Mouse (Mus musculus) hindbrain, embryonic 11.5 days (tissue): ENCODE measurements at regions not wholly inside any gene's neighbourhood (a gene's known extent, or its start where the extent isn't known, plus 50 kb on each side); places are given as distances from the start of the nearest gene placed in this dataset.

Source experiments
- ATAC-seq: fragments of 200-750 bp; cut with Nextera tagmentation; 2 replicates; pipeline ENCODE4 v1.8.0; 2017; ENCODE audit warnings: mild to moderate bottlenecking, moderate TSS enrichment, moderate library complexity; ENCODE audit not compliant: low FRiP score
- DNase-seq: peaks from one replicate; pipeline ENCODE4 v3.0.0-alpha.2; 2015; ENCODE audit warnings: low spot score
- H3K27ac ChIP-seq: fragments of 300-500 bp; sonication (generic); 2 replicates; pipeline ENCODE4 v1.5.1; 2014; ENCODE audit warnings: mild to moderate bottlenecking, low read depth, low read length
- H3K27me3 ChIP-seq: fragments of 300-500 bp; sonication (generic); 2 replicates; pipeline ENCODE4 v1.6.1; 2014; ENCODE audit warnings: mild to moderate bottlenecking, low read length, moderate library complexity, mixed read lengths; ENCODE audit not compliant: control insufficient read depth, insufficient read depth
- H3K36me3 ChIP-seq: fragments of 300-500 bp; sonication (generic); 2 replicates; pipeline ENCODE4 v1.6.1; 2014; ENCODE audit warnings: mild to moderate bottlenecking, low read length, moderate library complexity, mixed read lengths; ENCODE audit not compliant: control insufficient read depth, insufficient read depth
- H3K4me1 ChIP-seq: fragments of 300-500 bp; sonication (generic); replicated peaks from 2 replicates; pipeline ENCODE4 v1.6.1; 2014; ENCODE audit warnings: low read length, mixed read lengths; ENCODE audit not compliant: control insufficient read depth, insufficient read depth
- H3K4me2 ChIP-seq: fragments of 300-500 bp; sonication (generic); replicated peaks from 2 replicates; pipeline ENCODE4 v1.6.1; 2014; ENCODE audit warnings: mild to moderate bottlenecking, low read depth, low read length
- H3K4me3 ChIP-seq: fragments of 300-500 bp; sonication (generic); 2 replicates; pipeline ENCODE4 v1.5.1; 2014; ENCODE audit warnings: low read depth, low read length
- H3K9ac ChIP-seq: fragments of 300-500 bp; sonication (generic); 2 replicates; pipeline ENCODE4 v1.6.1; 2014; ENCODE audit warnings: low read depth, low read length
- H3K9me3 ChIP-seq: fragments of 300-500 bp; sonication (generic); 2 replicates; pipeline ENCODE4 v1.6.1; 2016; ENCODE audit warnings: low read length; ENCODE audit not compliant: control insufficient read depth
- WGBS: fragments of 180-500 bp; shearing (Covaris S2); extraction: QIAGEN DNeasy Blood & Tissue Kit; methylation state at CpG from one replicate; pipeline ENCODE4 v1.1.7; 2014; 5-methylcytosine and 5-hydroxymethylcytosine counted together

DNA sequence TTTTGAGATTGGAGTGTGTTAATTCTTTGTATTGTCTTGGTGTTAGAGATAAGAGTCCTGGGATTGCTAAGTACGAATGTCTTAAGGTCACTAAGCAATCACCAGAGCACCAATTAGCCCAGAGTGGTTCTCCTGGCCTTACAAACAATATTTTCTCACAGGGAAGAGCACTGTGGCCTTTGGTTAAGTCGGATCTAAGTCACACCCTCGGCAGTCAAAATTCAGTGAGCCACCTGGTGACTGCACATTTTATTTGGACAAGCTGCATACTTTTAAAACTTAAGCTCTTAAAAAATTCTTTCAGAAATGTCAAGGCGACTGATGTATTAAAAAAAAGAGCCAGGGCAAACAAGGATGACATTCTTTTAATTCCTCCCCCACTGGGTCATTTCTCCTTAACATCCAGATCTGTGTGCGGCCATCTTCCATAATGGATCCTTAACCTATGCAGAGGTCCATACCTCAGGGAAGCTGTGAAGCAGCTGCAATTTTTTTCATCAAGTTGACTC lies 60.9 kb upstream of the Foxa2 start:
- Histone ChIP-seq H3K9ac (no peak overlapping the region), H3K9me3 (no peaks in the 10 kb centered on the region), H3K27ac (no peak overlapping the region), H3K4me3 (no peak overlapping the region), H3K36me3 (no peaks in the 10 kb centered on the region), H3K4me2 (no peak overlapping the region), H3K27me3 (no peaks in the 10 kb centered on the region), H3K4me1 (no peaks in the 10 kb centered on the region)
- WGBS = 72% methylated on average over 5 of the region's 5 CpGs
- no peak for DNase-seq
- no peak for ATAC-seq

DNA sequence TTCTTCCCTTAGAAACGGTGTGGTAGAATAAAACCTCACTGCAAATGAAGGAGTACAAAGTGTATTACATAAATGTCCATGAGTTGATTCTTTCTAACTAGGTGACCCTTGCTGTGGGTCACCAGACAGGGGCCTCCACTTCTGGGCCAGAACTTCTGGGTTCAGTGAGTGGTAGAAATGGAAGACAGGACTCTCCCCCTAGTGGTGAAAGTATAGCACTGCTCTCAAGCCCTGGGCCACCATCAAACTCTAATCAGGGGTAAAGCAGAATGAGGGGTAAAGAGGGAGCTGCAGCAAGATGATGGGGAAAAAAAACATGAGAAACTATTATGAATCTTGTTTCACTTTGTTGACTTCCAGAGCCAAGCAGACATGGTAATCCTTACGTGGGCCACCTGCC lies 63.4 kb upstream of the Foxa2 start:
- Histone ChIP-seq H3K9ac (no peak overlapping the region), H3K4me1 (no peaks in the 10 kb centered on the region), H3K27me3 (no peaks in the 10 kb centered on the region), H3K4me3 (no peak overlapping the region), H3K27ac (no peak overlapping the region), H3K4me2 (no peak overlapping the region), H3K36me3 (no peaks in the 10 kb centered on the region), H3K9me3 (no peaks in the 10 kb centered on the region)
- ATAC-seq (no peak), DNase-seq (peak; percentile 18)
- 53% methylated on average over 2 of the region's 2 CpGs for WGBS

DNA sequence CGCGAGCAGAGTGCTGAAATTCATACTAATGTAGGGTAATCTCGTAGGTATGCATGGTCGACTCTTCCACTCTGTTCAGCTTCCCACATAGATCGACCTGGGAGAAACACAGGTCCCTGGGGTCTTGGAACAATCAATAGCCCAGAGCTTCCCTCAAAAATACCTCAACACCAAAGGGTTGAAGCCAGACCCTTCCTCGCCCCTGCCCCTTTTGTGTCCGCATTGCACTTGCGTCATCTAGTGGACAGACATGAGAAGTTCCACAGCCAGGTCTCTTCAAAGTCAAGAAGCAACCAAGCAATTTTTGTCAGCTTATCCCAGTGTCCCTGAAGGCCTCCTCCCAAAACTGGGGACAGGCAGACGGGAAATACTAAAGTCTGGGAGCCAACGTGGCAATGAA lies 65.1 kb upstream of the Foxa2 start:
- no peaks in the 10 kb centered on the region for H3K27me3 ChIP-seq
- DNase-seq (peak; percentile 65), ATAC-seq (peak; percentile 42; the same call in 1 of the 2 replicates)
- no peak overlapping the region for H3K4me2 ChIP-seq
- H3K27ac ChIP-seq = no peak overlapping the region
- H3K9ac ChIP-seq = no peak overlapping the region
- H3K36me3 ChIP-seq = no peaks in the 10 kb centered on the region
- no peaks in the 10 kb centered on the region for H3K9me3 ChIP-seq
- no peak overlapping the region for H3K4me3 ChIP-seq
- no peaks in the 10 kb centered on the region for H3K4me1 ChIP-seq
- 26% methylated on average over 10 of the region's 10 CpGs for WGBS

- no peaks in the 10 kb centered on the region for H3K4me1 ChIP-seq
- H3K27ac ChIP-seq = no peak overlapping the region
- H3K4me3 ChIP-seq = no peak overlapping the region
- DNase-seq (no peak), ATAC-seq (no peak)
- H3K9ac ChIP-seq = no peak overlapping the region
- 60% methylated on average over 2 of the region's 2 CpGs for WGBS
- H3K27me3 ChIP-seq = no peaks in the 10 kb centered on the region
- H3K9me3 ChIP-seq = no peaks in the 10 kb centered on the region
- no peak overlapping the region for H3K4me2 ChIP-seq
- no peaks in the 10 kb centered on the region for H3K36me3 ChIP-seq
Measured at GRCm38 (mm10) chr2:148113184-148113583, 66.4 kb upstream of the Foxa2 start.

GRCm38 (mm10) chr2:148114600-148114999 lies 67.8 kb upstream of the Foxa2 start:
- H3K36me3 ChIP-seq = no peaks in the 10 kb centered on the region
- no peak overlapping the region for H3K27ac ChIP-seq
- DNase-seq (peak; percentile 39), ATAC-seq (peak; percentile 88)
- H3K27me3 ChIP-seq = no peaks in the 10 kb centered on the region
- 30% methylated on average over 4 of the region's 4 CpGs for WGBS
- H3K9me3 ChIP-seq = no peaks in the 10 kb centered on the region
- no peak overlapping the region for H3K9ac ChIP-seq
- H3K4me2 ChIP-seq = no peak overlapping the region
- H3K4me3 ChIP-seq = no peak overlapping the region
- H3K4me1 ChIP-seq = no peaks in the 10 kb centered on the region

DNA sequence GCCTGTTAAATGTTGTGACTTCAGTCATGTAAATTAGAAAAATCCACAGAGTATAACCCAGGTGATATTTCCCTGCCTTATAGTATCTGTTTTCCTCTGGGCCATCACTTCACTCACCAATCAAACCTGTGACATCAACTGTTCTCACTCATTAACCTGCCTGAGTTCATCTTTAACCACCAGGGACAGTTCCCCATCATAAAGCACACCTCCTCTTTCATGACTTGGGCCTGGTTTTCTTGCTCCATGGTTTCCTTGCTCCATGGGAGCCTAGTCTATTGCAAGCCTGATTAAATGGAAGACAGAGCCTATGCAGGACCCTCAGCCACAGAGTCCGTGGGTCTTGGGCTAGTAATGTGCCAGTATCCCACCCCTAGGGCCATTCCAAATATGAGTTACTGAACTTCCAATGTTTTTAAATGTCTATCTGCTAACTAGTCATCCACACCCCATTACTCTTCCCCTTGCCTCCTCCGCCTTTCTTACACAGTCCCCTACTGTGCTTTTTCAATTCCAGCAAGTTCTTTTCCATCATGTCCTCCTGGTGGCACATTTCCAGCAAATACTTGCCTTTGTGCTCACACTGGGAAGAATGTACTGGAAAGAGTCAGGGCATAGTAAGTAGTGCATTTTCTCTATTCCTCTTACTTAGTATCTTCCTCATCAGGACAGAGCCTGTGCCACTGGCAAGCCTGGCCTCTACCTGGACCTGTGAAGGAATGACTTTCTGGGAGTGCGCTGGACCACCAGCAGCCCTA lies 69.4 kb upstream of the Foxa2 start:
- Histone ChIP-seq H3K36me3 (no peaks in the 10 kb centered on the region), H3K9me3 (no peaks in the 10 kb centered on the region), H3K27me3 (no peaks in the 10 kb centered on the region), H3K9ac (no peak overlapping the region), H3K4me3 (no peak overlapping the region), H3K4me2 (no peak overlapping the region), H3K4me1 (no peaks in the 10 kb centered on the region), H3K27ac (no peak overlapping the region)
- DNase-seq (no peak), ATAC-seq (no peak)
- 81% methylated on average over 3 of the region's 3 CpGs for WGBS

DNA sequence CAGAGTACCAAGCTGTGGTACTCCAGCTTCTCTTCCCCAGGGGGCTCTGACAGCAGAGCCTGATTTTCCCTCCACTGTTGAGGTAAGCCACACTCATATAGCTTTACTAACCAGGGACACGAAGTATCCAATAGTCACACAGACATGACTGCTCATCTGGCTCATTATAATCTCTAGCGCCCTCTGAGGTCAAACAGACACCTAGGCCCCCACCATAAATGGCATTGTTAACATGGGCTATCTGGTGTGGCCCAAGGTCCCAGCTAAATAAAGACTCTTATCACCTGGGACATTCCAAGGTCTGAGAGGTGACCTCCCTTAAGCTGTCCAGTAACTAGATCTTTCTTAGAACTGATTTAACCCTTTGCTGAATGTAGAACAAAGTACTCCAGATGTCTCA lies 70.7 kb upstream of the Foxa2 start:
- no peak overlapping the region for H3K4me3 ChIP-seq
- H3K4me1 ChIP-seq = no peaks in the 10 kb centered on the region
- H3K27me3 ChIP-seq = no peaks in the 10 kb centered on the region
- no peak overlapping the region for H3K9ac ChIP-seq
- no peaks in the 10 kb centered on the region for H3K36me3 ChIP-seq
- WGBS = 61% methylated on average over 2 of the region's 2 CpGs
- no peak overlapping the region for H3K4me2 ChIP-seq
- H3K27ac ChIP-seq = no peak overlapping the region
- ATAC-seq (no peak), DNase-seq (no peak)
- no peaks in the 10 kb centered on the region for H3K9me3 ChIP-seq

GRCm38 (mm10) chr2:148121885-148122876 lies 75.4 kb upstream of the Foxa2 start:
- WGBS = 45% methylated on average over 13 of the region's 13 CpGs
- H3K27ac ChIP-seq = no peak overlapping the region
- DNase-seq (peak; percentile 49), ATAC-seq (peak; percentile 42; the same call in 1 of the 2 replicates)
- H3K9ac ChIP-seq = no peak overlapping the region
- H3K4me3 ChIP-seq = no peak overlapping the region
- H3K27me3 ChIP-seq = no peaks in the 10 kb centered on the region
- no peak overlapping the region for H3K4me2 ChIP-seq
- H3K9me3 ChIP-seq = no peaks in the 10 kb centered on the region
- no peaks in the 10 kb centered on the region for H3K36me3 ChIP-seq
- H3K4me1 ChIP-seq = no peaks in the 10 kb centered on the region
